Mouse (Mus musculus) hindbrain, embryonic 13.5 days (tissue): ENCODE data around the gene 1700088E04Rik. TPM values are rescaled to one million over a fixed set of nuclear protein-coding genes. Genes with fewer than 3 reads are reported as not detected.

Experiments used
- ATAC-seq: fragments of 200-750 bp; cut with Nextera tagmentation; 2 replicates; pipeline ENCODE4 v1.8.0; 2017; ENCODE audit warnings: moderate TSS enrichment; ENCODE audit not compliant: low FRiP score
- H3K27ac ChIP-seq: fragments of 300-500 bp; sonication (generic); 2 replicates; pipeline ENCODE4 v1.5.1; 2015; ENCODE audit warnings: inconsistent platforms, mild to moderate bottlenecking, moderate library complexity
- H3K27me3 ChIP-seq: fragments of 300-500 bp; sonication (generic); 2 replicates; pipeline ENCODE4 v1.6.1; 2015; ENCODE audit warnings: mild to moderate bottlenecking, inconsistent platforms
- H3K36me3 ChIP-seq: fragments of 300-500 bp; sonication (generic); 2 replicates; pipeline ENCODE4 v1.6.1; 2015; ENCODE audit warnings: mild to moderate bottlenecking, inconsistent platforms
- H3K4me1 ChIP-seq: fragments of 300-500 bp; sonication (generic); replicated peaks from 2 replicates; pipeline ENCODE4 v1.6.1; 2015; ENCODE audit warnings: inconsistent platforms
- H3K4me2 ChIP-seq: fragments of 300-500 bp; sonication (generic); 2 replicates; pipeline ENCODE4 v1.6.1; 2015; ENCODE audit warnings: inconsistent platforms, mild to moderate bottlenecking, moderate library complexity
- H3K4me3 ChIP-seq: fragments of 300-500 bp; sonication (generic); 2 replicates; pipeline ENCODE4 v1.5.1; 2015; ENCODE audit warnings: mild to moderate bottlenecking, inconsistent platforms
- H3K9ac ChIP-seq: fragments of 300-500 bp; sonication (generic); 2 replicates; pipeline ENCODE4 v1.6.1; 2015; ENCODE audit warnings: mild to moderate bottlenecking, inconsistent platforms
- H3K9me3 ChIP-seq: fragments of 300-500 bp; sonication (generic); 2 replicates; pipeline ENCODE4 v1.6.1; 2016; ENCODE audit warnings: inconsistent platforms
- WGBS: fragments of 180-500 bp; shearing (Covaris S2); methylation state at CpG from one replicate; pipeline ENCODE4 v1.1.7; 2015; 5-methylcytosine and 5-hydroxymethylcytosine counted together
- polyA plus RNA-seq: library from polyadenylated mRNA; unstranded; fragments of >200 nt; fragmentation: Nextera tagmentation; extraction: Ambion mirVana; gene quantifications from 2 replicates; pipeline ENCODE4 v1.2.1, GENCODE M21; 2015

1700088E04Rik gene
- 15.3 and 22.1 TPM in 2 replicates for polyA plus RNA-seq

DNA sequence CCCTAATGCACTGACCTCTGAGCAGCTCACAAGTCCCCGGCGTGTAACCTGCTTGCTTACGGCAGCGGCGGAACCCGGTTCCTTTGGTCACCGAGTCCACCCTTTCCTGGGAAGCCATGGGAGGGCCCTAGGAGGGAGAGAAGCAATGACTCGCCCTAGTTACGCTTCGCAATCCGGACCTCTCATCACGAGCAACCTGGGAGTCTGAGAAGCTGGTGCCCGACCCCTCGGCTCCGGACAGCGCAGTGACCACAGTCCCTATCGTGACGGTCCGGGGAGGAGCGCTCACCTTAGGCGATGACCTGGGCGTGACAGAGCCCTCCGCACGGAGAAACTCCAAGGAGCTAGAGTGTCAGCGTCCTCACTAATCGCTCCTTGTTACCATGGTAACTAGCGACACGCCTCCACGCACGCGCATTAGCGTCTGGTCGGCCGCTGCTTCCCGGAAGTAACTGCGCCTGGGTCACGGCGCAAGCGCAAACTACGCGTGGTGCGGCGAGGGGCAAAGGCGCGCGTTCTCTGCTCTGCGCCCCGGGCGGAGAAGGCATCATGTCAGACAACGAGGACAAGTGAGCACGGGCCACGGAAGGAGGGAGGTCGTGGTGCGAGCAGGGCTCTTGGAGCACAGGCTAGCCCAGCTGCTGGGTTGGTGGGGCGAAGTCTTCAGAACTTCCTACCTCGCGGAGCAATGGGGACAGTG, at the start of gene 1700088E04Rik, which contains the start of gene Polr2f:
TSS of gene 1700088E04Rik (minus strand) at position 388 of the 700 bp plus-strand sequence.
TSS of gene Polr2f (plus strand) at position 144 of the 700 bp plus-strand sequence.
- peak within 1 kb of the TSS; percentile 83 for H3K9ac ChIP-seq
- H3K4me2 ChIP-seq, result peak within 1 kb of the TSS; percentile 95
- H3K27me3 ChIP-seq, result 0 out of 2 replicates have a peak, but pooled peaks cover 2% of the 10 kb centered on the region
- peaks cover 23% of the 10 kb centered on the region for H3K4me1 ChIP-seq
- WGBS, result under 1% methylated on average over 57 of the region's 57 CpGs
- no peaks in the 10 kb centered on the region for H3K9me3 ChIP-seq
- ATAC-seq, result peak; percentile 88
- H3K4me3 ChIP-seq, result peak within 1 kb of the TSS; percentile 66
- peak within 1 kb of the TSS; percentile 52 for H3K27ac ChIP-seq
- peaks cover 20% of the 10 kb centered on the region for H3K36me3 ChIP-seq

DNA sequence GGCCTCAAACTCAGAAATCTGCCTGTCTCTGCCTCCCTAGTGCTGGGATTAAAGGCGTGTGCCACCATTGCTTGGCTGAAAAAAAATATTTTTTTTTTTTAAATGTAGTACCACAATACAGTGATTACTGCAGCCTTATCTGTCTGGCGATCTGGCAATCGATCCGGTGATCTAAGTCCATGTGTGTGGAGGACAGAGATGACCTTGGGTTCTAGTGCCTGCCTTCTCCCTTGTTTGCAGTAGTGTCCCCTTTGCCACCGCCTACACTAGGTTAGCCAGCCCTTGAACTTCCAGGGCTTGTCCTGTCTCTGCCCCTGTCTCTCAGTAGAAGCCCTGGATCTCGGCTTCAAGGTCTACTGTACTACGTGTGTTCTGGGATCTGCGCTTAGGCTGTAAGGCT, 46.8 kb upstream of the 1700088E04Rik start:
- Histone ChIP-seq H3K36me3 (no peaks in the 10 kb centered on the region), H3K27me3 (no peaks in the 10 kb centered on the region), H3K4me3 (no peak overlapping the region), H3K27ac (no peak overlapping the region), H3K9me3 (no peaks in the 10 kb centered on the region), H3K4me1 (peaks cover 7% of the 10 kb centered on the region), H3K4me2 (no peak overlapping the region), H3K9ac (no peak overlapping the region)
- 94% methylated on average over 8 of the region's 8 CpGs for WGBS
- no peak for ATAC-seq

DNA sequence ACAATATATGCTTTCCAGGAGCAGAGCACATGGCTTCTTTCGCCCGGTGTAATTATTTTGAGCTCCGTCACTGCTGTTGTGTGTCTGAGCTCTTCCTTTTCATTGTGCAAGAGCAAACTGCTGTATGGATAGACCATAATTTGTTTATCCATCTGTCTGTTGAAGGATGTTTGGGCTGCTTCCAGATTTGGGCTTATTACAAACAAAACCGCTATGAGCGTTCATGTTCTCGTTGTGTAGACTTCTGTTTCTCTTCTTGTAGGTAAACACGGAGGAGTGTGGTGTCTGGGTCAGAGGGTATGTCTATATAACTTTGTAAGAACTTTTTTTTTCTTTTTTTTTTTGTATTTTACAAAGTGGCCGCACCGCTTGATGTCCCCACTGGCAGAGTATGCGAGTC, 44.2 kb upstream of the 1700088E04Rik start:
- WGBS, result 77% methylated on average over 10 of the region's 10 CpGs
- Histone ChIP-seq H3K4me3 (no peak overlapping the region), H3K9me3 (no peaks in the 10 kb centered on the region), H3K27me3 (no peaks in the 10 kb centered on the region), H3K9ac (no peak overlapping the region), H3K36me3 (no peaks in the 10 kb centered on the region), H3K27ac (no peak overlapping the region), H3K4me2 (no peak overlapping the region), H3K4me1 (no peaks in the 10 kb centered on the region)
- ATAC-seq, result no peak

DNA sequence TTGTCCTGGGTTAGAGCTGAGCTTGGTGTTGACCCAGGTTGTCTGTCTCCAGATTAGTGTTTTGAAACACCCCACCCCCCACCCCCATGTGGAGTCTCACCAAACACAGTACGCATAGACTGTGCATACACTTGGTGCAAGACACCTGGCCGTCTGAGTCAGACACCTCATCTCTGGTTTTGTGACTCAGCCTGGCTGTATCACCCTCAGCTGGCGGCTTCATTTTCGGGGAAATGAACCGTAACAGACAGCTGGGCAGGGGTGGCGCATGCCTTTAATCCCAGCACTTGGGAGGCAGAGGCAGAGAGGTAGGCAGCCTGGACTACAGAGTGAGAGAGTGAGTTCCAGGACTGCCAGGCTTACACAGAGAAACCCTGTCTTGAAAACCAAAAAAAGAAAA, 35.9 kb upstream of the 1700088E04Rik start:
- H3K9ac ChIP-seq, result no peak overlapping the region
- no peaks in the 10 kb centered on the region for H3K27me3 ChIP-seq
- ATAC-seq, result no peak
- peaks cover 19% of the 10 kb centered on the region for H3K4me1 ChIP-seq
- no peak overlapping the region for H3K4me2 ChIP-seq
- H3K4me3 ChIP-seq, result no peak overlapping the region
- WGBS, result 52% methylated on average over 6 of the region's 6 CpGs
- H3K27ac ChIP-seq, result no peak overlapping the region
- no peaks in the 10 kb centered on the region for H3K36me3 ChIP-seq
- H3K9me3 ChIP-seq, result no peaks in the 10 kb centered on the region

DNA sequence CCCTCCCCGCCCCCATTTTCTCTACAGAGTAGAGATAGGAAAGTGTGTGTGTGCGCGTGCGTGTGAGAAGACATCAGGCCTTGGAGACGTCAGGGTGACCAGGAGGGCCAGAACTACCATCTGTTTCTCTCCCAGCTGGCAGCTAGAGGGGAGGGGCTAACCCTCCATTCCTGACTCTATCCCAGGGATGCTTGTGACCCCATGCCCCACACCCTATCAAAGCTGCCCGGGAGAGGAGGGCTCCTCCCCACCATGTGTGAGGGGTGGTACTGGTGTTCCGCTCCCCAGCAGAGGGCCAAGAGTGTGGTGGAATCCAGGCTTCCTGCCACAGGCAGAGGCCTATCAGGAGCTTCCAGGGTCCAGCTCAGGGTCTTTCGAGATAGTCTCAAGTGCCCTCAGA, 25.7 kb upstream of the 1700088E04Rik start:
- Histone ChIP-seq H3K27me3 (peaks cover 56% of the 10 kb centered on the region), H3K9ac (no peak overlapping the region), H3K4me3 (no peak overlapping the region), H3K36me3 (no peaks in the 10 kb centered on the region), H3K27ac (peak overlapping the region; percentile 72), H3K4me1 (peaks cover 31% of the 10 kb centered on the region), H3K9me3 (no peaks in the 10 kb centered on the region), H3K4me2 (peak overlapping the region; percentile 19)
- 44% methylated on average over 8 of the region's 8 CpGs for whole genome bisulfite sequencing
- ATAC-seq, result 0 out of 2 replicates have a peak, but pooled peaks have one; percentile 25

DNA sequence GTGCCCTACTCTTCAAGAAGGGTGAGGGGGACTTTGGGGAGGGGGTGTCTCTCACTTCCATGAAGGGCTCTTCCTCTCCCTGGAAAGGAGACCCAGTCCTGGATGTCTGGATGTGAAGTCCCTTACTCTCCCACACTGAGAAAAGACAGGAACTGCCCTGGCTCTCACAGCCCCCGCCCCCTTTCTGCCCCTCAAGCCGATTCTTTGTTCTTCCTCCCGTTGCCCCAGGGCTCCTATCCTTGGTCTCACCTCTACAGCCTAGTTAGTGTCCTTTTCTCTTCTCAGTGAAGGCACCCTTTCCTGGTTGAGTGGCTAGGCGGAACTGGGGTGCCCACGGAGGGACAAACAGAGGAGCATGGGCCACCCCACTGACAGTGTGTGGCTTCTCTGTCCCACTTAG, 24.1 kb upstream of the 1700088E04Rik start, which contains the start of gene Sox10:
TSS of gene Sox10 (minus strand) at position 101 of the 400 bp plus-strand sequence.
- Histone ChIP-seq H3K27ac (peak within 1 kb of the TSS; percentile 72), H3K4me3 (peak within 1 kb of the TSS; percentile 27), H3K9me3 (no peaks in the 10 kb centered on the region)

DNA sequence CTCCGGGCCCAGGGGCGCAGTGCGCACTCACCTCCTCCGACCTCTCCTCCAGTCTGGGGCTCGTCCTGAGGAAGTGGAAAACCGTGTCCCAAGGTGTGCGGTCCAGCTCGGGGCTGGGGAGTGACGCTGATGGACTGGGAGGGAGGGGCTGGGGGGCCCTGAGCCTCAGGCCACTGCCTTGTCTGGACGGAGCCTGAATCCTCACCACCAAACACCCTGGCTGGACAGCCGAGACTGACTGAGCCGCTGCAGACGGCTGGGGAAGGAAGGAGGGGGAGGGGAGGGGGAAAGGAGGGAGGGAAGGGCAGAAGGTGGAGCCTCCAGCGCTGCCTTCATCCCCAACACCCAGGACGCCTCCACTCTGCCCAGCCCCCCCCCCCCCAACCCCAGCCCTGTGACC, 23.2 kb upstream of the 1700088E04Rik start:
- no peak overlapping the region for H3K4me2 ChIP-seq
- no peak overlapping the region for H3K27ac ChIP-seq
- peak overlapping the region; percentile 39; the same call in 1 of the 2 replicates for H3K9ac ChIP-seq
- H3K4me1 ChIP-seq, result peaks cover 31% of the 10 kb centered on the region
- ATAC-seq, result no peak
- peaks cover 70% of the 10 kb centered on the region for H3K27me3 ChIP-seq
- H3K4me3 ChIP-seq, result peak overlapping the region; percentile 27
- WGBS, result 8% methylated on average over 9 of the region's 15 CpGs
- no peaks in the 10 kb centered on the region for H3K9me3 ChIP-seq
- no peaks in the 10 kb centered on the region for H3K36me3 ChIP-seq

More for the DNA sequence above, 24.1 kb upstream of the 1700088E04Rik start, which contains the start of gene Sox10:
- H3K27me3 ChIP-seq, result peaks cover 68% of the 10 kb centered on the region
- no peak for ATAC-seq
- no peaks in the 10 kb centered on the region for H3K36me3 ChIP-seq
- H3K9ac ChIP-seq, result peak within 1 kb of the TSS; percentile 56
- H3K4me1 ChIP-seq, result peaks cover 31% of the 10 kb centered on the region
- H3K4me2 ChIP-seq, result peak within 1 kb of the TSS; percentile 19; the same call in 1 of the 2 replicates
- WGBS, result 51% methylated on average over 5 of the region's 5 CpGs

DNA sequence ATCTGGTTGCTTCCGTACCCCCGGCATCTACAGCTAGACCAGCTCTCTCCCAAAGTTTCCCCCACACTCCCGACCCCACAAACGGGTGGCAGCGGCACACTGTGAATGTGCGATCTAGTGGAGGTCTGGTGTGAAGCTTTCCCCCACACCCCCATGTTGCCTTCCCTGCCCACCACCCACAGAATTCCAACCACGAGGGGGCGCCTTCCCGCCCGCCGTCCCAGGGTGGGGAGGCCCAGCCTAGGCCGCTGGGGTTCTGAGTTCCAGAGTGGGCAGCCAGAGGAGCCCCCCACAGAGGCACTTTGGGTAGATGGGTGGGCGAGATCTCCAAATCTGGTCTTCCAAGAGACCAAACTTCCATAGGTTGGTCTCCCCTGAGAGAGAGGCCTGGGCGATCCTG, 21.8 kb upstream of the 1700088E04Rik start:
- peaks cover 67% of the 10 kb centered on the region for H3K27me3 ChIP-seq
- H3K4me2 ChIP-seq, result no peak overlapping the region
- H3K9me3 ChIP-seq, result no peaks in the 10 kb centered on the region
- H3K27ac ChIP-seq, result no peak overlapping the region
- H3K36me3 ChIP-seq, result no peaks in the 10 kb centered on the region
- H3K4me1 ChIP-seq, result peaks cover 31% of the 10 kb centered on the region
- peak overlapping the region; percentile 49; the same call in 1 of the 2 replicates for H3K9ac ChIP-seq
- peak overlapping the region; percentile 27 for H3K4me3 ChIP-seq
- no peak for ATAC-seq
- WGBS, result 43% methylated on average over 14 of the region's 14 CpGs

DNA sequence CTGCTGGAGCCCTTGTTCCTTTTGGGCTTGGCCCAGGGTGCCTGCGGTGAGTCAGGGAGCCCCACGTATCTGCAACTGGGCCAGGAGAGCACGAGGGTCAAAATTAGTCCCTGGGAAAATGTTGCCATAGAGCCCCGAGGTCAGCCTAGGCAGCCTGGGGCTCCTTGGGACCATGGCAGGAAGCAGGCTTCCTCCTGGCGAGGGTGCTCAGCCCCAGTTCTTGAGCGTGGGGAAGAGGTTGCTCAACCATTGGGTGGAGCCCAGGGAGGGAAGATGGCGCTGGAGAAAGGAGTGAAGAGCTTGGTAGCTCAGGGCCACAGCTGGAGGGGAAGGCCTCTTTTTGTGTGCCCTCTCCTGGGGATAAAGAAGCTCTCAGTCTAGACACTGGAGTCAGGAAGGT, 21.2 kb upstream of the 1700088E04Rik start:
- Histone ChIP-seq H3K27ac (no peak overlapping the region), H3K9ac (peak overlapping the region; percentile 24; the same call in 1 of the 2 replicates), H3K9me3 (no peaks in the 10 kb centered on the region), H3K4me2 (peak overlapping the region; percentile 21; the same call in 1 of the 2 replicates), H3K4me1 (peaks cover 31% of the 10 kb centered on the region), H3K36me3 (no peaks in the 10 kb centered on the region), H3K27me3 (peaks cover 67% of the 10 kb centered on the region), H3K4me3 (peak overlapping the region; percentile 27)
- ATAC-seq, result no peak
- 74% methylated on average over 7 of the region's 7 CpGs for WGBS

DNA sequence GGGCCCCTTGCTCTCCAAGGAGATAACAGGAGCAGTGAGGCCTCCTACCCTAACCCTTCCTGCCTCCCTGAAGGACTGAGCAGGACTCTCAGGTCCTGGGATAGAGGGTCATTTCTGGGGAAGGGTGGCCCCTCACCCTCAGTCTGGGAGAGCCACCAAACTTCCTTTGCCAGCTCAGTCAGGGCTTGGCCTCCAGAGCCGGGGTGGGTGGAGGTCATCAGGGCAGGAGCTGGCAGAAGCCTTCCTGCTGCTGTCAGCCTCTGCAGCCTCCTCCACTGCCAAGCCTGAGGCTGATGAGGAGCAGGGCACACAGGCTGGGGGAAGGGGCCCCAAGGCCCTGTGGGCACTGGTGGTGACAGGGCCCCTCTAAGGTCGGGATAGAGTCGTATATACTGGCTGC, 14.5 kb upstream of the 1700088E04Rik start:
- 24% methylated on average over 3 of the region's 3 CpGs for WGBS
- H3K27ac ChIP-seq, result no peak overlapping the region
- peaks cover 19% of the 10 kb centered on the region for H3K36me3 ChIP-seq
- H3K4me1 ChIP-seq, result peaks cover 32% of the 10 kb centered on the region
- no peaks in the 10 kb centered on the region for H3K9me3 ChIP-seq
- H3K27me3 ChIP-seq, result peaks cover 6% of the 10 kb centered on the region; the same call in 1 of the 2 replicates
- ATAC-seq, result no peak
- H3K4me3 ChIP-seq, result no peak overlapping the region
- H3K4me2 ChIP-seq, result no peak overlapping the region
- peak overlapping the region; percentile 2; the same call in 1 of the 2 replicates for H3K9ac ChIP-seq

DNA sequence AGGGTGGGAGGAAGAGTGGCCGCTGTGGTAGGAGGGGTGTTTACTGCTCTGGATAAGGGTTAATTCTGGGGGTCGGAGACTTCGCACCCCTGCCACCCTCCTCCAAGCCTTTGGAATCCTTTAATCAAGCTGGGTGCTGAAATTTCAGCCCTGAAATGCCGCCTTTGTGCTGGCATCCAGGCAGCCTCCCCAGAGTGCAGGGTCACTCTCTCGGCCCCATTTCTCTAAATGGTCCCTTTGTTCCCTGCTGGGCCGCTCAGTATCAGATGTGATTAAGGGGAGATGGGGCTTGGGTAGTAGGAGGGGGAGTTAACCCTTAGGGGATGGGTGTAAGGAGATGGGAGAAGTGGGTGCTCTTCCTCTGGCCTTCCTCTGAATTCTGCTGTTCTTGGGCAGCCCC, 11.7 kb upstream of the 1700088E04Rik start:
- no peak overlapping the region for H3K9ac ChIP-seq
- H3K9me3 ChIP-seq, result no peaks in the 10 kb centered on the region
- H3K27me3 ChIP-seq, result 0 out of 2 replicates have a peak, but pooled peaks cover 4% of the 10 kb centered on the region
- H3K36me3 ChIP-seq, result peaks cover 42% of the 10 kb centered on the region
- H3K4me2 ChIP-seq, result no peak overlapping the region
- WGBS, result 47% methylated on average over 6 of the region's 6 CpGs
- no peak overlapping the region for H3K4me3 ChIP-seq
- peaks cover 32% of the 10 kb centered on the region for H3K4me1 ChIP-seq
- H3K27ac ChIP-seq, result peak overlapping the region; percentile 91
- ATAC-seq, result no peak

DNA sequence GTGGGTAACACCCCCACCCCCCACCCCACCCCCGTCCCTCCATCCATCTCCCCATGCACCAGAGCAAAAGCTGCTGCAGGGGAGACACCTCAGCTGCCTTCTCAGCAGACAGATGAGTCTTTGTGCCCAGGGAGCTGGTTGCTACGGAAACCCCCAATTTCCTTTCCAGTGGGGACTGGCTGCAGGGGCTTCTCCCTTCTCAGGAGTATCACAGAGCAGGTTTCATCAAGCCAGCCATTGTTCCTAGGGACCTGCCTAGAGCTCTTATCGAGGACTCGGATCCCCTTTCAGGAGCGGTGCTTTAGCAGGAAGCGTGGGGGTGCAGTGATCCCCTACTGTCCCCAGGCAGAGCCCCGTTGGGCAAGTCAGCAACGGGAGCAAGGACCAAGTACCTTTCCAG, 10.8 kb upstream of the 1700088E04Rik start:
- WGBS, result 27% methylated on average over 8 of the region's 8 CpGs
- peaks cover 50% of the 10 kb centered on the region for H3K36me3 ChIP-seq

More for the DNA sequence above, 10.8 kb upstream of the 1700088E04Rik start:
- ATAC-seq, result peak; percentile 39; the same call in 1 of the 2 replicates
- H3K4me3 ChIP-seq, result no peak overlapping the region
- H3K4me1 ChIP-seq, result peaks cover 32% of the 10 kb centered on the region
- no peaks in the 10 kb centered on the region for H3K27me3 ChIP-seq
- peak overlapping the region; percentile 91 for H3K27ac ChIP-seq
- no peaks in the 10 kb centered on the region for H3K9me3 ChIP-seq
- H3K9ac ChIP-seq, result peak overlapping the region; percentile 63
- H3K4me2 ChIP-seq, result no peak overlapping the region
